Mouse (Mus musculus): ENCODE data around the gene Tmem97. TPM values are rescaled to one million over a fixed set of nuclear protein-coding genes. Genes with fewer than 3 reads are reported as not detected.

Tmem97 gene
- polyA plus RNA-seq, 2 experiments: 34.2 to 116 TPM

GRCm38 (mm10) chr11:78528714-78529113, 21.9 kb downstream of the Tmem97 start:
- Histone ChIP-seq H3K27ac (no peak overlapping the region), H3K9ac (replicated peaks) (no peak overlapping the region), H3K4me1 (replicated peaks; ENCODE audit: control insufficient read depth in 2 of 2, insufficient read depth in 2 of 2, low read length in 1 of 2) (no peaks in the 10 kb centered on the region), H3K4me3 (ENCODE audit: insufficient read depth in 1 of 2, low read depth in 2 of 2, low read length in 2 of 2) (no peak overlapping the region), H3K36me3 (replicated peaks; ENCODE audit: control insufficient read depth, insufficient read depth, low read depth) (no peaks in the 10 kb centered on the region; the same call in 1 of the 2 replicates), H3K27me3 (ENCODE audit: control insufficient read depth, insufficient read depth, low read length) (no peaks in the 10 kb centered on the region), H3K9me3 (ENCODE audit: control insufficient read depth, low read length) (no peaks in the 10 kb centered on the region), H3K4me2 (ENCODE audit: low read depth) (no peak overlapping the region)
- TF ChIP-seq CTCF (IDR thresholded peaks at IDR 0.05; ENCODE audit: low read depth) (no peak), EP300 (IDR thresholded peaks at IDR 0.05; ENCODE audit: low read depth) (no peak)
- ATAC-seq (ENCODE audit: insufficient read depth) (no peak), DNase-seq (ENCODE audit: low read depth in 3 of 3, low spot score in 3 of 3) (no peak)
- WGBS (ENCODE audit: insufficient replicate concordance): 78% methylated on average over 9 of the region's 9 CpGs

GRCm38 (mm10) chr11:78524838-78525237, 25.7 kb downstream of the Tmem97 start:
- Histone ChIP-seq H3K4me2 (ENCODE audit: low read depth) (no peak overlapping the region), H3K4me1 (replicated peaks; ENCODE audit: control insufficient read depth in 2 of 2, insufficient read depth in 2 of 2, low read length in 1 of 2) (no peaks in the 10 kb centered on the region), H3K4me3 (ENCODE audit: insufficient read depth in 1 of 2, low read depth in 2 of 2, low read length in 2 of 2) (no peak overlapping the region), H3K27ac (no peak overlapping the region), H3K27me3 (ENCODE audit: control insufficient read depth, insufficient read depth, low read length) (no peaks in the 10 kb centered on the region), H3K36me3 (replicated peaks; ENCODE audit: control insufficient read depth, insufficient read depth, low read depth) (peaks cover 23% of the 10 kb centered on the region), H3K9me3 (ENCODE audit: control insufficient read depth, low read length) (no peaks in the 10 kb centered on the region), H3K9ac (replicated peaks) (no peak overlapping the region)
- no peak for TF ChIP-seq CTCF (IDR thresholded peaks at IDR 0.05; ENCODE audit: low read depth)
- TF ChIP-seq EP300 (IDR thresholded peaks at IDR 0.05; ENCODE audit: low read depth): no peak
- 66% methylated on average over 2 of the region's 2 CpGs for WGBS (ENCODE audit: insufficient replicate concordance)
- no peak for ATAC-seq (ENCODE audit: insufficient read depth)
- no peak for DNase-seq (ENCODE audit: low read depth in 3 of 3, low spot score in 3 of 3)

GRCm38 (mm10) chr11:78523241-78523955, 27.2 kb downstream of the Tmem97 start:
- DNase-seq (ENCODE audit: low read depth in 3 of 3, low spot score in 3 of 3) (no peak), ATAC-seq (ENCODE audit: insufficient read depth) (no peak)
- Histone ChIP-seq H3K4me3 (ENCODE audit: insufficient read depth in 1 of 2, low read depth in 2 of 2, low read length in 2 of 2) (no peak overlapping the region), H3K27ac (no peak overlapping the region), H3K36me3 (replicated peaks; ENCODE audit: control insufficient read depth, insufficient read depth, low read depth) (peaks cover 28% of the 10 kb centered on the region), H3K9me3 (ENCODE audit: control insufficient read depth, low read length) (no peaks in the 10 kb centered on the region), H3K4me2 (ENCODE audit: low read depth) (no peak overlapping the region), H3K4me1 (replicated peaks; ENCODE audit: control insufficient read depth in 2 of 2, insufficient read depth in 2 of 2, low read length in 1 of 2) (no peaks in the 10 kb centered on the region), H3K27me3 (ENCODE audit: control insufficient read depth, insufficient read depth, low read length) (no peaks in the 10 kb centered on the region), H3K9ac (replicated peaks) (no peak overlapping the region)
- 77% methylated on average over 9 of the region's 9 CpGs for WGBS (ENCODE audit: insufficient replicate concordance)
- TF ChIP-seq CTCF (IDR thresholded peaks at IDR 0.05; ENCODE audit: low read depth): no peak
- TF ChIP-seq EP300 (IDR thresholded peaks at IDR 0.05; ENCODE audit: low read depth): no peak

GRCm38 (mm10) chr11:78522481-78522997, 28.0 kb downstream of the Tmem97 start:
- DNase-seq (ENCODE audit: low read depth in 3 of 3, low spot score in 3 of 3): no peak
- peaks cover 36% of the 10 kb centered on the region for H3K36me3 ChIP-seq (replicated peaks; ENCODE audit: control insufficient read depth, insufficient read depth, low read depth)
- 80% methylated on average over 1 of the region's 1 CpGs for WGBS (ENCODE audit: insufficient replicate concordance)

GRCm38 (mm10) chr11:78521880-78522279, 28.7 kb downstream of the Tmem97 start:
- WGBS (ENCODE audit: insufficient replicate concordance): 78% methylated on average over 3 of the region's 3 CpGs
- DNase-seq (ENCODE audit: low read depth in 3 of 3, low spot score in 3 of 3) (no peak), ATAC-seq (ENCODE audit: insufficient read depth) (no peak)
- H3K4me2 ChIP-seq (ENCODE audit: low read depth): no peak overlapping the region
- peaks cover 37% of the 10 kb centered on the region for H3K36me3 ChIP-seq (replicated peaks; ENCODE audit: control insufficient read depth, insufficient read depth, low read depth)
- no peaks in the 10 kb centered on the region for H3K4me1 ChIP-seq (replicated peaks; ENCODE audit: control insufficient read depth in 2 of 2, insufficient read depth in 2 of 2, low read length in 1 of 2)
- no peaks in the 10 kb centered on the region for H3K27me3 ChIP-seq (ENCODE audit: control insufficient read depth, insufficient read depth, low read length)
- no peak overlapping the region for H3K27ac ChIP-seq
- TF ChIP-seq EP300 (IDR thresholded peaks at IDR 0.05; ENCODE audit: low read depth) (no peak), CTCF (IDR thresholded peaks at IDR 0.05; ENCODE audit: low read depth) (no peak)
- no peak overlapping the region for H3K9ac ChIP-seq (replicated peaks)
- H3K4me3 ChIP-seq (ENCODE audit: insufficient read depth in 1 of 2, low read depth in 2 of 2, low read length in 2 of 2): no peak overlapping the region
- H3K9me3 ChIP-seq (ENCODE audit: control insufficient read depth, low read length): no peaks in the 10 kb centered on the region

More at GRCm38 (mm10) chr11:78522481-78522997, 28.0 kb downstream of the Tmem97 start:
- no peaks in the 10 kb centered on the region for H3K9me3 ChIP-seq (ENCODE audit: control insufficient read depth, low read length)
- no peak overlapping the region for H3K27ac ChIP-seq
- TF ChIP-seq EP300 (IDR thresholded peaks at IDR 0.05; ENCODE audit: low read depth): no peak
- peak; percentile 36; the same call in 1 of the 2 replicates for TF ChIP-seq CTCF (IDR thresholded peaks at IDR 0.05; ENCODE audit: low read depth)
- no peak overlapping the region for H3K9ac ChIP-seq (replicated peaks)
- no peaks in the 10 kb centered on the region for H3K27me3 ChIP-seq (ENCODE audit: control insufficient read depth, insufficient read depth, low read length)
- ATAC-seq (ENCODE audit: insufficient read depth): no peak
- H3K4me1 ChIP-seq (replicated peaks; ENCODE audit: control insufficient read depth in 2 of 2, insufficient read depth in 2 of 2, low read length in 1 of 2): no peaks in the 10 kb centered on the region
- H3K4me2 ChIP-seq (ENCODE audit: low read depth): no peak overlapping the region
- H3K4me3 ChIP-seq (ENCODE audit: insufficient read depth in 1 of 2, low read depth in 2 of 2, low read length in 2 of 2): no peak overlapping the region
